Mouse (Mus musculus): ENCODE results near the gene Pnldc1.

Pnldc1 gene

DNA sequence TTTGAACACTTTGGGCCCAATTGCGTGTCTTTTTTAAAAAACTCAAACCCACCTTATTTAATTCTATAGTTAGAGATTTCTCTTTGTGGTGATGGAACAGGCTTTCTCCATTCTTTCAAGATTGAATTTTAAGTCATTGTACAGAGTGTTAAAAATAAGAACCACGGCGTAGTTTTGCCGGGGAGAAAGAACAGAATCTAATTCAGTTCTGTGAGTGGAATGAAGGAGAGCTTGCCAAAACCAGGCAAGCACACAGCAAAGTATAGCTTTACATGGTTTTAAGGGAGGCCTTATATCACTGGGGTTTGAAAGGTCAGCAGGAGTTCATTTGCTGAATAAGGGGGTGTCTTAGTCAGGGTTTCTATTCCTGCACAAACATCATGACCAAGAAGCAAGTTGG is 65.5 kb downstream of the Pnldc1 start:
- no peak for TF ChIP-seq POU5F1 (IDR thresholded peaks at IDR 0.05; ENCODE audit: borderline replicate concordance, low read length)
- no peak for TF ChIP-seq CTCF (conservative IDR thresholded peaks at IDR 0.05; ENCODE audit: low read length)
- no peak for TF ChIP-seq NANOG (IDR thresholded peaks at IDR 0.05; ENCODE audit: borderline replicate concordance, low read length)
- Histone ChIP-seq H3K4me3 (replicated peaks; ENCODE audit: low read length) (no peak overlapping the region), H3K27me3 (ENCODE audit: insufficient read depth, low read length) (peaks cover 7% of the 10 kb centered on the region; the same call in 1 of the 2 replicates), H3K9me3 (ENCODE audit: low read length) (no peaks in the 10 kb centered on the region), H3K36me3 (ENCODE audit: insufficient read depth, low read length) (no peaks in the 10 kb centered on the region), H3K4me1 (replicated peaks; ENCODE audit: low read depth, low read length) (peaks cover 16% of the 10 kb centered on the region)

DNA sequence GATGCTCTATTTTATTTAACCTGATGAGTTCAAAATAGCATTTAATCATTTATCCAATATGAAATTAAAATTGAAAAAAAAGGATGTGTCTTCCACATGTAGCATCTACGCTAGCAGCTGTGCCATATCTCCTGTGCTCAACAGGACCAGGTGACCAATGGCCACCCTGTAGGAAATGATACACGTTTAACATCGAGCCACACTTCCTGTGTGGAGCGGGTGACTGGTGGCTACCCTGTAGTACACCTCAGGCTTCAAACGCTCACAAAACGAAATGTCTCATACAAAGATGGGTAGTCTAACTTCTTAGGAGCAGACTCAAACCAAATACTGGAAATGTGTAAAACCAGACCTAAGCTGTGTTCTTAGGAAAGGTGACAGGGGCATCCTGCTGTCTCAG is 66.2 kb downstream of the Pnldc1 start:
- no peaks in the 10 kb centered on the region for H3K9me3 ChIP-seq (ENCODE audit: low read length)
- H3K4me1 ChIP-seq (replicated peaks; ENCODE audit: low read depth, low read length) = peaks cover 16% of the 10 kb centered on the region
- no peak overlapping the region for H3K4me3 ChIP-seq (replicated peaks; ENCODE audit: low read length)
- H3K36me3 ChIP-seq (ENCODE audit: insufficient read depth, low read length) = no peaks in the 10 kb centered on the region
- H3K27me3 ChIP-seq (ENCODE audit: insufficient read depth, low read length) = peaks cover 7% of the 10 kb centered on the region; the same call in 1 of the 2 replicates
- TF ChIP-seq POU5F1 (IDR thresholded peaks at IDR 0.05; ENCODE audit: borderline replicate concordance, low read length) = no peak
- no peak for TF ChIP-seq CTCF (conservative IDR thresholded peaks at IDR 0.05; ENCODE audit: low read length)
- no peak for TF ChIP-seq NANOG (IDR thresholded peaks at IDR 0.05; ENCODE audit: borderline replicate concordance, low read length)

DNA sequence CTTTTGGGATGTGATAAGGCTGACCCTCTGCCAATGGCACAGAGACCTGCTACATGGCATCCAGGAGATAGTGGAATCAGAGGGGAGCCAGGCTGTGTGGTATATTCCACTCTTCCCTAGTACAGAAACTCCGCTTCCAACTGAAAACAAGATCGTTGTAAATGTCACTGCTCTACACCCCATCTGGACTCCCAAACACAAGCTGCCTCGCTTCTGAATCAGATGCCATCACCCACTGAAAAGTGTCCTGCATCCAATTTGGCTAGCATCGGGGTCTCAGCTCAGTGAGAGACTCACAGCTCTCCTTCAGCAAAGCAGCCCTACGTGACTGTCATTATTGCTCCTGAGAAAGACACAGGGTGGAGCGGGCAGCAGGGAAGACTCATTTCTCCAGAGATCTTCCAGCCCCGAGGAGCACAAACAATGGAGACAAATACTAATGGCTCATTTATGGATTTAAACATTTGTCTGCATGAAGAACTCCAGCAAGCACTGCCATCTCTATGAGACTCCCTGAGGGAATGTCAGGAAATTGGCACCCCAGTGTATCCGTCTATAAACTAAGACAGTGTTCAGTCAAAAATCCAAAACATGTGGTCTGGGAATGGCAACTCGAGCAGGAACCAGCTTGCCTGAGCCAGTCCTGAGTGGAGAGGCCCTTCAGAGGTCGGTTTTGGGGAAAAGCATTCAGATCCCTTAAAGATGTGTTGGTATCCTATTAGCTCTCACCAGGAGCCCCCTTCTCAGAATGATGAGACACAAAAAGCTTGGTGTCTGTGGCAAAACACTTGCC is 70.4 kb downstream of the Pnldc1 start:
- H3K36me3 ChIP-seq (ENCODE audit: insufficient read depth, low read length) = no peaks in the 10 kb centered on the region
- no peak for TF ChIP-seq POU5F1 (IDR thresholded peaks at IDR 0.05; ENCODE audit: borderline replicate concordance, low read length)
- no peak for TF ChIP-seq CTCF (conservative IDR thresholded peaks at IDR 0.05; ENCODE audit: low read length)
- TF ChIP-seq NANOG (IDR thresholded peaks at IDR 0.05; ENCODE audit: borderline replicate concordance, low read length) = no peak
- no peaks in the 10 kb centered on the region for H3K9me3 ChIP-seq (ENCODE audit: low read length)
- H3K4me1 ChIP-seq (replicated peaks; ENCODE audit: low read depth, low read length) = no peaks in the 10 kb centered on the region
- H3K27me3 ChIP-seq (ENCODE audit: insufficient read depth, low read length) = no peaks in the 10 kb centered on the region
- H3K4me3 ChIP-seq (replicated peaks; ENCODE audit: low read length) = no peak overlapping the region

Measured in E14TG2a.4 (cell line).